ENCODE assay signal across 26 mouse cellular contexts in the genomic region with DNA sequence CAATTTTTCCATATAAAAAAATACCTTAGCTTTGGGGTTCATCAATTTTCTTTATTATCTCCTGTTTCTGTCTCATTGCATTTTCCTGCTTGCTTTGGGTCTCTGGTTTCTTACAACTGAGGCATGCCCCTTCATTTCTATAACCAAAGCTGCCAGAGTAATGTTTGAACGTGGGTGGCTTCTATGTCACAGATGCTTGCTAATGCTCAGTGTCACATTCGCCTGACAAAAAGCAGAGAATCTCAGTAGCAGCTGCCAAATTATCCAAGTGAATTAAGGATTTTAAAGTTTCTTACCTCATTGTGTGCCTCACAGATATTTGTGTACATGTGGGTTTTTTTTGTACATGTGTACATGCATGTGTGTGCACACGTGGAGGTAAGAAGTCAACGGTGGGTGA.
"Had no signal": no experiment of that assay in that cellular context is flagged by ENCODE, and none has a peak within 500 bp of the region (broad histone marks: within the 10 kb centered on the region; RNA-seq: fewer than 3 reads in every experiment).

No protein-coding gene starts in this region.

- DNase-seq: forebrain, postnatal 0 days; gastrocnemius, postnatal 14 days; gastrocnemius, postnatal 36 days; heart, adult 18-20 months; heart, postnatal 14 days; heart, postnatal 36 days; kidney, adult 11 months; kidney, adult 2 months; kidney, adult 9 months; kidney, postnatal 14 days; kidney, postnatal 36 days; layer of hippocampus, postnatal 36 days; left cerebral cortex, postnatal 4 days had no signal

- H3K9ac ChIP-seq: forebrain, postnatal 0 days; heart, embryonic 13.5 days; heart, embryonic 15.5 days; hindbrain, embryonic 13.5 days; hindbrain, embryonic 15.5 days; intestine, embryonic 15.5 days; kidney, embryonic 15.5 days; limb, embryonic 13.5 days; limb, embryonic 15.5 days; liver, embryonic 12.5 days; liver, embryonic 14.5 days had no signal

- H3K9me3 ChIP-seq: heart, embryonic 13.5 days; heart, embryonic 15.5 days; hindbrain, embryonic 13.5 days; hindbrain, embryonic 15.5 days; intestine, embryonic 15.5 days; kidney, embryonic 15.5 days; limb, embryonic 13.5 days; limb, embryonic 15.5 days; liver, embryonic 12.5 days had no signal

- ATAC-seq: forebrain, postnatal 0 days; hindbrain, postnatal 0 days; intestine, embryonic 15.5 days; liver, embryonic 12.5 days had no signal

- H3K36me3 ChIP-seq: heart, embryonic 13.5 days; heart, embryonic 15.5 days; hindbrain, embryonic 13.5 days; hindbrain, embryonic 15.5 days; intestine, embryonic 15.5 days; kidney, embryonic 15.5 days; limb, embryonic 13.5 days; limb, embryonic 15.5 days; liver, embryonic 12.5 days had no signal

- H3K27me3 ChIP-seq: heart, embryonic 13.5 days; heart, embryonic 15.5 days; hindbrain, embryonic 13.5 days; hindbrain, embryonic 15.5 days; intestine, embryonic 15.5 days; kidney, embryonic 15.5 days; limb, embryonic 13.5 days; limb, embryonic 15.5 days; liver, embryonic 12.5 days had no signal

- H3K27ac ChIP-seq: heart, embryonic 13.5 days; heart, embryonic 15.5 days; hindbrain, embryonic 13.5 days; hindbrain, embryonic 15.5 days; hindbrain, postnatal 0 days; intestine, embryonic 15.5 days; kidney, embryonic 15.5 days; kidney, postnatal 0 days; limb, embryonic 13.5 days; limb, embryonic 15.5 days; liver, embryonic 12.5 days; liver, embryonic 14.5 days had no signal

- H3K4me3 ChIP-seq: heart, embryonic 13.5 days; heart, embryonic 15.5 days; hindbrain, embryonic 13.5 days; hindbrain, embryonic 15.5 days; intestine, embryonic 15.5 days; kidney, embryonic 15.5 days; limb, embryonic 13.5 days; limb, embryonic 15.5 days; liver, embryonic 12.5 days had no signal

- H3K4me1 ChIP-seq: heart, embryonic 15.5 days; hindbrain, embryonic 13.5 days; hindbrain, embryonic 15.5 days; intestine, embryonic 15.5 days; kidney, embryonic 15.5 days; limb, embryonic 13.5 days; limb, embryonic 15.5 days; liver, embryonic 12.5 days had no signal

- H3K4me2 ChIP-seq: heart, embryonic 11.5 days; heart, embryonic 13.5 days; heart, embryonic 15.5 days; hindbrain, embryonic 13.5 days; hindbrain, embryonic 15.5 days; intestine, embryonic 15.5 days; kidney, embryonic 15.5 days; limb, embryonic 13.5 days; limb, embryonic 15.5 days; liver, embryonic 12.5 days had no signal
